Mouse (Mus musculus): ENCODE data around the gene Dnajc1. TPM values are rescaled to one million over a fixed set of nuclear protein-coding genes. Genes with fewer than 3 reads are reported as not detected.

Gene Dnajc1
- 17.9 and 26.0 TPM in 2 replicates for polyA plus RNA-seq (2015; fragmentation: Nextera tagmentation; extraction: Ambion mirVana)

DNA sequence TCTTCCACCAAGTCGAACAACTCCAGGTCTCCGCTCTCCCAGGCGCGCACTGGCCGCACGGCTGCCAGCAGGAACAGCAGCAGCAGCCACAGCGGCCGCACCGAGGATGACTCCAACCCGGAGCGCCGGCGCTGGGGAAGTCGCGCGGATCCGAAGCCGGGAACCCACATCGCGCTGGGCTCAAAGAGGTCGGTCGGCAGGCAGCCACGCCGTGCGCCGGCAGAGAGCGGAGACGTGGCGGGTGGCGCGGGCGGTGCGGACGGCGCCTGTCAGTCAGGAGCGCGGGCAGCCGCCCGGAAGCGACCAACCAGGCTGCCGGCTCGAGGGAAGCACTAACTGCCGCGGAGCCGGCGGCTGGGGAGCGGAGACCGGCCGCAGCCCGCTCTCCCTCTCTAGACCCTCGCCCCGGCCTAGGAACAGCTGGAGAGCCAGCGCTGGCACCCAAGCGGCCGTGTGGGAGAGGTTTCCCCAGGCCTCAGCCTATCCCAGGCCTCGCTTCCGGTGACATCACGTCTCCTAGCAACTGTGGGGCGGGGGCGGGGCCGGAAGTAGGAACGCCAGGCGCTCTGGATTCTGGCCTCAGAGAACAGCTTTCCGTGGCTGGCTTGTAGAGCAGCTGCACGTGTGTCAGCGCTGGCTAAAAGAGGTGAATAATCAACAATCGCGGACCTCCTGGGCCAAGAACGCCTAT is at the start of gene Dnajc1:
Gene Dnajc1 (minus strand): TSS at position 500 of the 691 bp plus-strand sequence.

